Mouse (Mus musculus): ENCODE results near the gene Eif2b3.

GRCm38 (mm10) chr4:117110249-117110648 lies 91.0 kb downstream of the Eif2b3 start:
- TF ChIP-seq TAL1 (conservative IDR thresholded peaks at IDR 0.05; ENCODE audit: low read depth, low read length), result no peak
- no peak for TF ChIP-seq GATA1 (IDR thresholded peaks at IDR 0.05; ENCODE audit: borderline replicate concordance, low read length)
- TF ChIP-seq CTCF (IDR thresholded peaks at IDR 0.05; ENCODE audit: low read depth, low read length), result no peak
- no peak for TF ChIP-seq POLR2AphosphoS5 (IDR thresholded peaks at IDR 0.05; ENCODE audit: insufficient replicate concordance, low read depth, low read length)

Measured in G1E (cell line).